Mouse (Mus musculus): ENCODE measurements around the gene Acot8. TPM values are rescaled to one million over a fixed set of nuclear protein-coding genes. Genes with fewer than 3 reads are reported as not detected.

The Acot8 gene
- polyA plus RNA-seq, 1 experiment from 2014 or later, result 17.8 TPM

GRCm38 (mm10) chr2:164784869-164785420, 19.7 kb downstream of the Acot8 start:
- no peaks in the 10 kb centered on the region for H3K27me3 ChIP-seq (ENCODE audit: insufficient read depth, low read length)
- ATAC-seq (ENCODE audit: insufficient read depth) (no peak), DNase-seq (no peak)
- peaks cover 11% of the 10 kb centered on the region; the same call in 1 of the 2 replicates for H3K36me3 ChIP-seq (ENCODE audit: insufficient read depth)
- peak overlapping the region; percentile 70 for H3K4me3 ChIP-seq (ENCODE audit: low read depth, low read length)
- TF ChIP-seq CTCF (IDR thresholded peaks at IDR 0.05; ENCODE audit: low read depth), result no peak
- peak overlapping the region; percentile 81 for H3K9ac ChIP-seq
- H3K27ac ChIP-seq (ENCODE audit: low read depth), result peak overlapping the region; percentile 92; the same call in 1 of the 2 replicates
- H3K9me3 ChIP-seq (ENCODE audit: low read depth, low read length), result no peaks in the 10 kb centered on the region
- peaks cover 8% of the 10 kb centered on the region; the same call in 1 of the 2 replicates for H3K4me1 ChIP-seq (ENCODE audit: insufficient read depth)
- peak overlapping the region; percentile 88 for H3K4me2 ChIP-seq
- 5% methylated on average over 7 of the region's 7 CpGs for WGBS

- Histone ChIP-seq H3K4me1 (ENCODE audit: insufficient read depth) (peaks cover 8% of the 10 kb centered on the region; the same call in 1 of the 2 replicates), H3K9me3 (ENCODE audit: low read depth, low read length) (no peaks in the 10 kb centered on the region), H3K9ac (no peak overlapping the region), H3K27ac (ENCODE audit: low read depth) (no peak overlapping the region), H3K4me3 (ENCODE audit: low read depth, low read length) (no peak overlapping the region), H3K36me3 (ENCODE audit: insufficient read depth) (peaks cover 5% of the 10 kb centered on the region; the same call in 1 of the 2 replicates), H3K27me3 (ENCODE audit: insufficient read depth, low read length) (no peaks in the 10 kb centered on the region; the same call in 1 of the 2 replicates), H3K4me2 (no peak overlapping the region)
- peak; percentile 29; the same call in 1 of the 2 replicates for TF ChIP-seq CTCF (IDR thresholded peaks at IDR 0.05; ENCODE audit: low read depth)
- ATAC-seq (ENCODE audit: insufficient read depth), result no peak
- 77% methylated on average over 7 of the region's 7 CpGs for WGBS
- DNase-seq, result peak; percentile 48
Measured at GRCm38 (mm10) chr2:164783926-164784581, 20.6 kb downstream of the Acot8 start.

GRCm38 (mm10) chr2:164781876-164782275, 22.8 kb downstream of the Acot8 start:
- 63% methylated on average over 4 of the region's 4 CpGs for WGBS
- Histone ChIP-seq H3K27me3 (ENCODE audit: insufficient read depth, low read length) (no peaks in the 10 kb centered on the region; the same call in 1 of the 2 replicates), H3K27ac (ENCODE audit: low read depth) (no peak overlapping the region), H3K9me3 (ENCODE audit: low read depth, low read length) (no peaks in the 10 kb centered on the region), H3K4me1 (ENCODE audit: insufficient read depth) (peaks cover 4% of the 10 kb centered on the region; the same call in 1 of the 2 replicates), H3K9ac (no peak overlapping the region), H3K4me2 (no peak overlapping the region), H3K4me3 (ENCODE audit: low read depth, low read length) (no peak overlapping the region), H3K36me3 (ENCODE audit: insufficient read depth) (no peaks in the 10 kb centered on the region)
- ATAC-seq (ENCODE audit: insufficient read depth) (no peak), DNase-seq (no peak)
- TF ChIP-seq CTCF (IDR thresholded peaks at IDR 0.05; ENCODE audit: low read depth), result no peak

- Histone ChIP-seq H3K27me3 (ENCODE audit: insufficient read depth, low read length) (no peaks in the 10 kb centered on the region; the same call in 1 of the 2 replicates), H3K9ac (no peak within 1 kb of the TSS), H3K4me3 (ENCODE audit: low read depth, low read length) (no peak within 1 kb of the TSS), H3K4me2 (no peak within 1 kb of the TSS), H3K27ac (ENCODE audit: low read depth) (no peak within 1 kb of the TSS), H3K9me3 (ENCODE audit: low read depth, low read length) (no peaks in the 10 kb centered on the region), H3K4me1 (ENCODE audit: insufficient read depth) (peaks cover under 1% of the 10 kb centered on the region; the same call in 1 of the 2 replicates), H3K36me3 (ENCODE audit: insufficient read depth) (no peaks in the 10 kb centered on the region)
- DNase-seq, result no peak
- no peak for TF ChIP-seq CTCF (IDR thresholded peaks at IDR 0.05; ENCODE audit: low read depth)
- ATAC-seq (ENCODE audit: insufficient read depth), result no peak
- WGBS, result 72% methylated on average over 8 of the region's 8 CpGs
Measured at GRCm38 (mm10) chr2:164779481-164780086, 25.1 kb downstream of the Acot8 start, which contains the start of gene Tnnc2. Gene Tnnc2, minus strand, starts transcription at chr2:164779967.

- no peak overlapping the region for H3K27ac ChIP-seq (ENCODE audit: low read depth)
- no peak overlapping the region for H3K9ac ChIP-seq
- WGBS, result 75% methylated on average over 7 of the region's 7 CpGs
- no peaks in the 10 kb centered on the region; the same call in 1 of the 2 replicates for H3K27me3 ChIP-seq (ENCODE audit: insufficient read depth, low read length)
- no peaks in the 10 kb centered on the region for H3K9me3 ChIP-seq (ENCODE audit: low read depth, low read length)
- DNase-seq, result no peak
- ATAC-seq (ENCODE audit: insufficient read depth), result no peak
- no peaks in the 10 kb centered on the region for H3K36me3 ChIP-seq (ENCODE audit: insufficient read depth)
- no peaks in the 10 kb centered on the region for H3K4me1 ChIP-seq (ENCODE audit: insufficient read depth)
- TF ChIP-seq CTCF (IDR thresholded peaks at IDR 0.05; ENCODE audit: low read depth), result no peak
- no peak overlapping the region for H3K4me2 ChIP-seq
- no peak overlapping the region for H3K4me3 ChIP-seq (ENCODE audit: low read depth, low read length)
Measured at GRCm38 (mm10) chr2:164778809-164779208, 25.9 kb downstream of the Acot8 start.

- H3K4me3 ChIP-seq (ENCODE audit: low read depth, low read length), result no peak overlapping the region
- H3K9ac ChIP-seq, result no peak overlapping the region
- no peak for TF ChIP-seq CTCF (IDR thresholded peaks at IDR 0.05; ENCODE audit: low read depth)
- 93% methylated on average over 11 of the region's 11 CpGs for WGBS
- peaks cover 8% of the 10 kb centered on the region for H3K36me3 ChIP-seq (ENCODE audit: insufficient read depth)
- no peak overlapping the region for H3K27ac ChIP-seq (ENCODE audit: low read depth)
- H3K9me3 ChIP-seq (ENCODE audit: low read depth, low read length), result no peaks in the 10 kb centered on the region
- ATAC-seq (ENCODE audit: insufficient read depth) (no peak), DNase-seq (no peak)
- no peaks in the 10 kb centered on the region for H3K4me1 ChIP-seq (ENCODE audit: insufficient read depth)
- H3K4me2 ChIP-seq, result no peak overlapping the region
- H3K27me3 ChIP-seq (ENCODE audit: insufficient read depth, low read length), result no peaks in the 10 kb centered on the region; the same call in 1 of the 2 replicates
Measured at GRCm38 (mm10) chr2:164778015-164778287, 26.7 kb downstream of the Acot8 start.

All from lung, embryonic 14.5 days (tissue).